Mouse (Mus musculus) layer of hippocampus, adult 18-20 months (tissue): Measurements from ENCODE around the gene Dlg2. TPM values are rescaled to one million over a fixed set of nuclear protein-coding genes. Genes with fewer than 3 reads are reported as not detected.
A peak's percentile ranks its signal among the peaks of the same experiment; 100 is the strongest.

Experiments
- DNase-seq, 2 experiments: peaks; one replicate each; pipeline ENCODE4 v3.0.0; 2022; ENCODE audit warnings: low spot score in 2 of 2
- total RNA-seq, 2 experiments: library from RNA; stranded (reverse); gene quantifications; 2 replicates each; pipeline ENCODE4 v1.2.3; 2021

The Dlg2 gene
- total RNA-seq, 2 experiments from 2014 or later: 224 to 230 TPM

DNA sequence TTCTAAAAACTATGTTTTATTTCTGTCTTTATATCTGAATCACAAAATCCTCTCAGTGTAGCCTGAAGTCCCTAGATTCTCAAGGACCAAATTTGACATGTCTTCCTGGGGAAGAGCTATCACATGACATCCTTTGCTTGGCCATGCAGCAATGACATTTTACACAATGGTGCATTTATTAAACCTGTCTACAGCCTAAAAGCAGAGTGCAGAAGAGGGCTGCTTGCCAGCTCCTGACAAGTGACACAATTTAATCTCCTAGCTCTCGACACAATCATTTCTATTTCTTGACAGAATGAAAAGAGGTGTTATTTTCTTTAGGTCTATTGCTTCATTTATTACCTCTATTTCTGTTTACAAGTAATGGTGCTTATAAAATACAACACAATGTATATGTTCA, 1400.4 kb downstream of the Dlg2 start:
- no peak for DNase-seq

DNA sequence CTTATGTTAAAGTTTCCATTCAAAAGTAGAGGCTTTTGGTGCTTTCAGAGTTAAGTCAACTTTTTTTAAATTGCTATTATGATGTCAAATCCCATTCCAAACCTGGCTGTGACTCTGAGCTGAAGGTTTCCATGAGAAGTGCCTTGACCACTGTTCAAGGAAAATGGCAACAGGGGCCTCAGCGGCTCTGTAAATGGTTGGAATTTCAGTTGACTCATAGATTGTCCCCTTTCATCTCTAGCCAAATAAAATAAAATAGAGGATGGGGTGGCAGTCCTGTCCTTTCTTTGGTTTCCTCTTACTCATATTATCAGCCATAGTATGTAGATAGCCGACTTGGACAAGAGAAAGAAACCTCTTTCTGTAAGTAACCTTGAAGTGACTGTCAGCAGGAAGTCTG, 1401.3 kb downstream of the Dlg2 start:
- DNase-seq: no peak

DNA sequence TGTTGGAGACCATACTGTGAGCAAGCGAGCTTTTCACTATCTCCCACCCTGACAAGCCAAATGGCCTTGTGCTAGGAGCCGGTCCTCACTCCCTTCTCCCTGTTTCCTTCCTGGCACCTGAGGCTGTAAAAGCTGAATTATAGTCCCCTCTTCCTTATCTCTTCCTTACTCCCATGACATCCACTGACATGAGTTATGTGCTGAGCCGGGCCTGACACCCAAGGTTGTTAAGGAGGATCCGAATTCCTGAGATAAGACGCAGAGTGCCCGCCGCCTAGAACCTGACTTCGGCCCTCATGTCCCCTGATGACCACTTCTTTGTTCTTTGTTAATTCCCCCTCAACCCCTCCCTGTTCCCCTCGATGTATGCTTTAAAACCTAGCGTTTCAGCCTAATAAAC, 1409.9 kb downstream of the Dlg2 start:
- no peak for DNase-seq

DNA sequence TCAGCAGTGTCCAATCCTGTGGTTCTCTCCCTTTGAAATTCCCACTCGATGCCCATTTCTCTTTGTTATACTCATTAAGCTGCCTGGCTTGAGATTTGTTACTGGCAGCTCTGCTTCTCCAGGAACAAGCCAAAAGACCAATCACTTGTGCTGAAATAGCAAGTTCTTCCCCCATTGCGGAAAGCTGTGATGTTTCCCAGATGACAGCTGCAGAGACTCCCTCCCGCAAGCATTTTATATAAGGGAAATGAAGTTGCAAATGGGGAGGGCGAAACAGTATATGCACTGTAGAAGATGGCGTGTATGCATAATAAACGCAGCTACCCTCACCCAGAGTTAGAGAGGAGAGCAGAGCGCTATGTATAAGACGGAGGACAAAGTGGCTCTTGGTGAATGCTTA, 1417.5 kb downstream of the Dlg2 start:
- DNase-seq: peak; percentile 34 to 44

DNA sequence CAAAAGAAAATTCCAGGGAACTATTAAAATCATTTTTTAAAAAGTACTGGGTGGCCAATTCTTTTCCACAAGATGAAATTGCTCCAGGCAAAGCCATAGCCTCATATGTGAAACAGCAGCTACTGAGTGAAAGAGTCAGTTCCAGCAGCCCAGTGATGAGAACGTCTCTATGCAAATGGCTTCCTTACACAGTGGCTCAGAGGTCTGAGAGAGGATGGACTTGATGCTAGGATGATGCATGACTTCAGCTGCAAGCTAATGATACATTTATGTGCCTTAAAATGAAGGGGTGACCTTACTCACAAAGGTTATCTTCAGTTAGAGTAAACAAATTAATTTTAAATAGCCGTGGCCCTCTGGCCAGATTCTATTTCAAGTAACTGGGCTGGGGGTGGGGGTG, 1420.5 kb downstream of the Dlg2 start:
- no peak for DNase-seq

DNA sequence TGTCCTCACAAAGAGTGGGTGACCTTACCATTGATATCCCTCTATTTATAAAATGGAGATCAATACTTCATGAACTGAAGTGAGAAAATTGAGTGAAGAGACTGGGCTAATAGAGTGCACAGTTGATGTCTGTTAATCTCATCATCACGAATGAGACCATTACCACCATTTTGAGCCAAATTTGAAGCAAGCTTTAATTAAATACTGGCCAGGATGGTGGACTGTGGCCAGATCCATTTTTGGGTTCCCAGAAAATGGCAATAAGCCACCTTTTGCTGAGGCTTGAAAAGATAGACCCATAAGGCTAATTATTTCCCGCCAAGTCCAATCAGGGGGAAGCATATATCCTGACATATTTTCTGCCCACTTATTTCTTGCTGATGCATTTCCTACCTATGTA, 1421.0 kb downstream of the Dlg2 start:
- no peak for DNase-seq

DNA sequence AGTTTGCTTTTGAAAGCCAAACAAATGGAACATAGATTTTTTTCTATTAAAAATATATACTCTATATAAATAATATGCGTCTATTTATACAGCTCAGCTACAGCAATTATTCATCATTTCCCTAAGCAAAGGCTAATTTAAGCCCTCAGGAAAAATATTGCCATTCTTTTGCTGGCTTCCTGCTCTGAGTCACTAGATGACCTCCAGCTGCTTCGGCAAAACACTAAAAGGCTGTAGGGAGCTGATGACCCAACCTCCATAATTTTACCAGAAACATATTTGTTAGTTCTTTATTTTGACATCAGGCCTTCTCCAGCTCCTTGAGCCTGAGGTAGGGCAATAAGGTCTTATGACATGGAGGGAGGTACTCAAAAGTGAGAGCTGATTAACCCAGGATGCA, 1426.0 kb downstream of the Dlg2 start:
- no peak for DNase-seq

DNA sequence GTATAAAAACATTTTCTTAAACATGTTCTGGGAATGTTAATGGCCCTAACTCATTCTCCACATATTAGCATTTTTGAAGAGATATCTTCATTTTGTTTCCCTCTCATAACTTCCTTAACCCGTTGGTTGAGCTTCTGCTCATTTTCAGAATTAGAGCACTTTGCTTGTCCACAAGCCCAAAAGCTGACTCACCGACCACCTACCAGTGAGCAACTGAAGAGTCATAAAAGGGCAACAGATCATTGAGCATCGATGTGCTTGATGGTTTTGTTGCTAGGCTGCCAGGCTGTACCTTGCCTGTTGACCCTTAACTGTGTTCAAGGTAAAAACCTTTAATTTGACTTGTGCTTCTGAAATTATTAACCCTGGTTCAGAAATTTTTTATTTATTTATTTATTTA, 1440.3 kb downstream of the Dlg2 start:
- DNase-seq: no peak

DNA sequence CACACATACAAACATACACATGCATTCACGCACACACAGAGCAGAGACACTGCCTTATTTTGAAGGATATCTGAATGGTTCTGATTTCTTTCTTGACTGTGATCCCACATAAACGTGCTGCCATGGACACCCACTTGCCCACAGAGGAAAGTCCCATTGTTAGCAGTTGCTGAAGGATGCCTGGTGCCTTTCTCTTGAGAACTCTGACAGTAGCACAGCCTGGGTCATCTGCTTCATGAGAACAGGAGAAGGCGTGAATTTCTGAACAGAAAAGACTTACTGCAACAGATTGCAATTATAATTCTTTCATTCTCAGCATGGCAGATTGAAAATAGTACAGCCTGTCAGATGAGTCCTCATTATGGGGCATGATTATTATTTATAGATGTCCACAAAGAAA, 1442.6 kb downstream of the Dlg2 start:
- DNase-seq: peak in 1 of 2 experiments; percentile 52

DNA sequence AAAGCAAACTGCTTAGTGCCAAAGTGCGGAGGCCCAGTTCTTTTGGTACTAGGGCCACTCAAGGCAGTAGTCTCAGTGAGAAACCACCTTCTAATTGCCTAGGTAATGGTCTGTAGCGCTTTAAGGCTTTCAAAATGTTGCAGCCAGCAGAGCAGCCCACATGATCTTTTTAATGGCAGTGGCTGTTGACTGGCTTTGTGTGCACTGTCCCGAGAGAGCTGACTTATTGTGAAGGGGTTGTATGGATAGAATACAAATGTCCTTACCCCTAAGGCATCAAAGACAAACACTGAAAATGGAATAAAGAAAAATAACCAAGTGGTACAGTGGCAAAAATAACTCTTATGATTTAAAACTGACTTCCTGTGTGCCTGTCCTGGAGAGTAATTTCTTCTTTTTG, 1443.3 kb downstream of the Dlg2 start:
- no peak for DNase-seq

DNA sequence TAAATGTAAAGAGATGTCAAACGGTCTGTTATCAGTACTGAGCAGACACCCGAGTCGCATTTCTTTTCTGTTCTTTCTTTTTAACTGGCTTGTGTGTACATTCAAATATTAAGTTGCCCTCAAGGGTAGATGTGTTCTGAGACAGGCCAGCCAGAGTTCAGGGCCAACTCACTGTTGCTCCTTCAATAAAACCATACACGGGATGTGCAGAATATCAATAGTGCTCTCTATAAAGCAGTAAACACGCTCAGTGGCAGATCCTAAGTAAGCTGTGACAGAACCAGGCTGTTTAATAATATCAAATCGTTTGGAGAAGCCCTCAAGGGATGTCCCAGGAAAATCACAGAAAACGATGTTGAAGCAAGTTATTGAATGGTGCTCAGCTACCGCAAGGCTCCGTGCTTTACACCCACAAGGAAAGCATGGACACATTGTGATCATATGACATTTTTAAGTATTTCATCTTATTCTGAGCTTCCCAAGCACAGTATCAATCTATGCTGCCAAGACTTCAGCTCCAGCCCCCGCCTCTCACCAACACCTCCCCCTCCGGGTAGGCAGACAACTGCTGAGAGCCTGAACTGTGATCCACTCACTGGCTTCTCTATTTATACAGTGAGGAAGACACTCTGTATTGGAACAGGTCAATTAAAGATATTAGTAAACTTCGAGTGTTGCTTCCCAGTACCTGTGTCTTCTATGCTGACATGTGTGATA, 1458.6 kb downstream of the Dlg2 start:
- DNase-seq: peak; percentile 77 to 90

DNA sequence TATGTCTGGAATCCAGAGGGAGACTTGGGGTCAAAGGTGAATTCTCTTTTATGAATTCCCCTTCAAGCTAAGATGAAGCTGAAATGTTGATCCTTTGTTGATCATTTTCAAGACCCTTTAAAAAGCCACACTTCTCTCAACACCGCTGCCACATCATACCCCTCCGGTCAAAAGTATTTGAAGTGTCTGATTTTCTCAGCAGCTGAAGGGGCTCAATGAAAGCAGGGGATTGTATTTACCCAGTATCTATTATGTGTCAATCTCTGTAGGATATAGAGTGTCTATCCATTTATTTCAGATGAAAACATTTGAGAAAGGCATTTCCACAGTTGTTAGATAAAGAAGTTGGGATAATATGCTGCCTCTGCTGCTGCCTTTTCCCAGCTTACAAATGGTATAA, 1459.7 kb downstream of the Dlg2 start:
- peak in 1 of 2 experiments; percentile 26 for DNase-seq

DNA sequence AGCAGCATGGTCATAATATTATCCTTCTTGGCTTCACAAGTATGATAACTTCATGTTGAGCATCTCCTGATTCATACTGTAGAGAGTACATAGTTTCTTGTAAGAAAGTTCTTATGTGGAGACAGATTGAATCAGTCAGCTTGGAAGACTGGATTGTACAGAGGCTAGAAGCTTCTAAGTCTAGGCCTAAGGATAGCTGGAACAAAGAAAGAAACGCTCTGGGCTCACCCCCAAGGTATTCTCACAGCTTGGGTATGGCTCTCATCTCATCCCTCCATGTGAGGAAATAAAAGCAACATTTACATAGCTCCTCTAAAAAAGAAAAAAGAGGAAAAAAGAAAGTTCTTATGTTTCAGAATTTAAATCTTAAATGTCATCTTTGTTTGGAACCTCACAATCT, 1466.8 kb downstream of the Dlg2 start:
- no peak for DNase-seq

DNA sequence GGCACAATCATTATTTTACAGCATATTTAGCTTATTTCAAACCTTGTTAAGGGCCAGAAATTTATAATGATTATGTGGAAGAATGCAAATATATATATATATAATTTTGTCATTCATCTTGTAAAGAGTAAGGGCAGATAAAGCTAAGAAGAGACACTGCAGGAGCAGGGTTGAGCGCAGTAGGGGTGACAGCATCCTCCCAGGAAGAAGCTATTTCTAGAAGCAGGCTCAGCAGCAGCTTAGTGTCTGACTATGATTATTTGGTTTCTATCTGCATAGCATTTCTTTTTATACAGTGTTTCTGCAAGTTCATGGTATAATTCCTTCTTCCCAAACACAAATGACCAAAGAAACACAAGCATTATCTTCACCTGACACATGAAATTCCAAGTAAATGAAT, 1479.1 kb downstream of the Dlg2 start:
- no peak for DNase-seq

DNA sequence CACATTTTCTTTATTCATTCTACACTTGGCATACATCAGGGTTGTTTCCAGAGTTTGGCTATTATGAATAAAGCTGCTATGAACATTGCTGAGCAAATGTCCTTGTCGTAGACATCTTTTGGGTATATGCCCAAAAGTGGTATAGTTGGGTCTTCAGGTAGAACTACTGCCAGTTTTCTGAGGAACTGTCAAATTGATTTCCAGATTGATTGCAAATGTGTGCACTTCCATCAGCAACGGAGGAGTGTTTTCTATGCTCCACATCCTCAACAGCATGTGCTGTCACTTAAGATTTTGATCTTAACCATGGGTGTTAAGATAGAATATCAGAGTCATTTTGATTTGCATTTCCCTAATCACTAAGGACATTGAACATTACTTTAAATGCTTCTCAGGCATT, 1486.5 kb downstream of the Dlg2 start:
- no peak for DNase-seq

DNA sequence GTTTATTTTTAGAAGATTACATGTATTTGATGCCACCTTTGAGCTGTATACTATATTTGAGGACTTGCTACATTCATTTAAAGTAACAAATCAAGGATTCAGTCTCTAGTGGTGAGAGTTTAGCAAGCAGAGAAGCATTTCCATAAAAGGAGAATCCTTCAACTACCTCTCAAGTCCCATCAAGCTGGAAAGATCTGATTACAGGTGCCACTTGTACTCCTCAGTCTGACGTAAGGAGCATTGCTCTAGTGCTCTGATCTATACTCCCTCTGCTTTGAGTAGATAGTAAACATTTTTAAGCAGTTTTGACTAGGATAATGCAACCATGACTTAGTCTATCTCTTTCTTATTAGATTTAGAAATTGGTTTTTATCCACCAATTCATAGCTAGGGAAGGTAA, 1496.5 kb downstream of the Dlg2 start:
- DNase-seq: no peak

DNA sequence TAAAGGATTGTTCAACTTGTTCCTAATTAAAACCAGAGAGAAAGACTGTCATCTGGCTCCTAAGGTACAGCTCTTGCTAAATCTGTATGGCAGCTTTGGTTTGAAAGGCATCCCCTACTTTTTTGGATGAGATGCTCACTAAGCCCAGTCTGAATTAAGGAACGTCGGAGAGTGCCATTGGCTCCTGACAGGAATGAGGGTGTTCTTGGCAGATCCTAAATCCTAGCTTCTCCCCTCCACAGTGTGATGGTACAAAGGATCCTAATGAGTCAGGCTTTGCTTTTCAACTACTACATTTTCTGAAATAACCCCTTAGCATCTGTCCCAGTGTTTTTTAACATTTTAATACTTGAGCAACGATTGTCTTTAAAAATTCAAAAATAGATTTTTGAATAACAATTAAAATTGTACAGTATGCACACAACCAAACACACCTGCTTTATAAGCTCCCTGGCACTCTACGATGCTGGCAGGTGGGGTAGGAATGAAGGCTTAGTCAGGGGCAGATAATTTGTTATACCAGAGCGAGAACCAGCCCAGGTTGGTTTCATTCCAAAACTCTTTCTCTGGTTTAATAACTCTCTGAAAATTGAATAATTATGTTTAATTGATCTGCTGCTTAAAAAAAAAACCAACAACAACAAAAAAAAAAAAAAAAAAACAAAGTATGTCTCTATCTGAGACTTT, 1527.4 kb downstream of the Dlg2 start:
- DNase-seq: peak in 1 of 2 experiments; percentile 39

DNA sequence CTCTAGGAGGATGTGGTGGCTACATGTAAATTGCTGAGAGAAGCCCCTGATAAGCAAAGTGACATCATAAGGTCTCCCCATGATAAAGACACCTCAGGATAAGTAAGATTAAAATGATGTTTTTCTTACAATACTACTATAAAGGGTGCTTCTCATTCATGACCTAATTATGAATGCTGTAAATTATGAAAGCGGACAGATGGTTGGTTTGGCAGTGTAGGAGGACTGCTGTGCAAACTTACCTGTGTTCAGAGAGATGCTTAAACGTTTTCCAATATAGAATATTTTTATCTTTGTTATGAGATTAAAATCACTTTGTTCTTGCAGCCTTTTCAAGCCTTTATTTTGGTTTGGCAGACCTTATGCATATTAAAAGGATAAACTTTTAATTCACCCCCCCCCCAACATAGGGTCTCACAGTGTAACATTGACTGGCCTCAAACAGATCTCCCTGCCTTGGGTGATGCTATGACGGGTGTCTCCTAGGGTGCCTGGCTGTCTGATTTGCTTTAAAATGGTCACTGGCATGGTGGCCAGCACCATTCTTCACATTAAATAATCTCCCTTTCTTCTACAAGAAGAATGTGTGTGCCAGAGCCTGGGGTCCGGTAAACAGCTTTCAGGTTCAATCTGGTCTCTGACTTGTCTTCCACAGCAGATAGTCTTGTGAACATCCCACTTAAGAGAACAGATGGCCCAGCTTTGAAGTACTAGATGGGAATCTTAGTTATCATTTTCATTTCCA, 1529.4 kb downstream of the Dlg2 start:
- no peak for DNase-seq

DNA sequence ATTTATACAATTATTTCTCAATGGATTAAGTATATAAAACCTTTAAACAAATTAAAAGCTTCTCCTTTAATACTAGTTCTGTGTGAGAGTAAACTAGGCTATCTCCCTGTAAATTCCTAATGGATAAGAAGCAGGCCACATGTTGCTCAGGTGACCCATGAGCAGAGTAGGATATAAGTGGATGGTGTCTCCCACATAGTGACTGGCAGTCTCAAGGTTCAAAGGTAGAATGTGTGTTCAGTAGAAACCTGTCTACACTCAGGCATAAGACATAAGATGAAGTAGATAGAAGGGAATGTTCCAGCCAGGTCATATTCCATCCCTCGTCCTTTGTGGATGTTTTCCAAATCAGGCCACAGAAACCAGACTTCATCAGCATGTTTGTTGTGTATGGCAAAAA, 1532.2 kb downstream of the Dlg2 start:
- no peak for DNase-seq

DNA sequence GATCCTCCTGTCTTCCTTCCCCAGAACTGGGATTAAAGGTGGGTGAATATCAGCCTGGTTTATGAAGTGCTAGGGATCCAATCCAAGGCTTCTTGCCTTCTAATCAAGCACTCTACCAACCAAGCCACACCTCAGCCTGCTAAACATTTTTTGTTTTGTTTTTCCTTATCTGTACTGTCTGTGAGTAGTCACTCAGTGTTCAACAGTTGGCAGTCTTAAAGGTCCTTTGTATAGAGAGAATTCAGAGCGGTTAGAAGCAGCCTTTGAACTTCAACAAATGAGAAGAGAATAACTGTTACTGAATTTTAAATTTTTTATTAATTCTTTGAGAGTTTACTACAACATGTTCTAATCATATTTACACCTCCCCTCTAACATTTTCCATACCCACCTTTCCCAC, 1548.5 kb downstream of the Dlg2 start:
- DNase-seq: no peak

DNA sequence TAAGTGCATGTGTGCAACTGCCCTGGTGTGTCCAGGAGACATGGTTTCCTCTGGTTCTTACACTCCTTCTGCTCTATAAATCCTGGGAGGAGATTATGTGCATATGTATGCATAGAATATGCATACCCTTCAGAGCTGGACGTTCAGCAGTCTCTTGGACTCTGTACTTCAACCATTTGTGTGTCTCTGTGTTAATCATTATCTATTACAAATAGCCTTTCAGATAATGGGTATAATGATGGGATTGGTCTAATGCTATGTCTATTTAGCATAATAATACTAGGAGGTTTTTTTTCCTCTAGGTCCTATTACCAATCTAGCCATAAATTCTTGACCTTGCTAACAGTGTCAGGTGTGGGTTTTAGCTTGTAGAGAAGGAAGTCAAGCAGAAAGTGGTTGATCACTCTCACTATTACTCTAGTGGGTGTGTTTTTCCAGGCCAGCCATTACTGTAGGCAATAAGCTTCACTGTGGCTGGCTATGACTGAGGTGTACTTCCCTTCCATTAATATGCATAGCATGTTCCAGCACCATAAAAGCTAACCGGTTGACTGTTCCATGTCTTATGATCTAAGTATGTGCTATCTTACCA, 1549.1 kb downstream of the Dlg2 start:
- DNase-seq: no peak

DNA sequence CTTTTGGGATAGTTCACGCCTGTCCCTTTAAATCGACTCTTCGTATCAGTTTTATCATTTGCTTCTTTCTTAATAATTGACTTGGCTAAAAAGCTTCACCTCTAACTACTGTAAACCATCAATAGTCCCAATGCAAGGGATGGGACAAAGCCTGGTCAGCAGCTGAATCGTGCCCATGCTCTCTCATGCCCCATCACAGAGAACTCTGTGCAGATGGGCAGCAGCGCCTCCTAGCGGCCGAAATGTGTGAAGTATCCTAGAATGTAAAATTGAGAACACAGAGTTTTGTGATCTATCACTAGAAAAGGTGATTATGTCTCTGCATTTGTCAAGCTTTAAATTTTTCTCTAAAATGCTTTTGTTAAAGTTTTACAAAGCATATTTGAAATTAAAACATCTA, 1550.6 kb downstream of the Dlg2 start:
- DNase-seq: peak in 1 of 2 experiments; percentile 69
